Mouse (Mus musculus) liver, embryonic 14.5 days (tissue): ENCODE data around the gene Ift140. TPM values are rescaled to one million over a fixed set of nuclear protein-coding genes. Genes with fewer than 3 reads are reported as not detected.
A peak's percentile ranks its signal among the peaks of the same experiment; 100 is the strongest.

ENCODE experiments used
- ATAC-seq: fragments of 200-750 bp; cut with Nextera tagmentation; 2 replicates; pipeline ENCODE4 v1.8.0; 2017; ENCODE audit warnings: moderate number of reproducible peaks, mild to moderate bottlenecking, moderate library complexity; ENCODE audit not compliant: insufficient read depth
- DNase-seq, 3 experiments: peaks; one replicate each; pipeline ENCODE4 v3.0.0-alpha.2; 2012 to 2013; ENCODE audit warnings: low read depth in 3 of 3, low spot score in 3 of 3
- H3K27ac ChIP-seq: fragments of 300-500 bp; sonication (generic); 2 replicates; pipeline ENCODE4 v1.5.1; 2014; ENCODE audit warnings: moderate library complexity, mild to moderate bottlenecking, control low read depth, inconsistent platforms
- H3K27me3 ChIP-seq: fragments of 300-500 bp; sonication (generic); 2 replicates; pipeline ENCODE4 v1.6.1; 2014; ENCODE audit warnings: mild to moderate bottlenecking, low read length, moderate library complexity; ENCODE audit not compliant: control insufficient read depth, insufficient read depth
- H3K36me3 ChIP-seq: fragments of 300-500 bp; sonication (generic); replicated peaks from 2 replicates; pipeline ENCODE4 v1.6.1; 2014; ENCODE audit warnings: low read depth; ENCODE audit not compliant: control insufficient read depth, insufficient read depth
- H3K4me1 ChIP-seq, 2 experiments: fragments of 200-500 bp in 1 of 2; fragments of 300-500 bp in 1 of 2; sonication (generic) in 1 of 2; replicated peaks; 2 replicates each; pipeline ENCODE4 v1.6.1; 2012 to 2014; ENCODE audit warnings: antibody characterized with exemption in 1 of 2, inconsistent platforms in 1 of 2, low read length in 1 of 2; ENCODE audit not compliant: control insufficient read depth in 2 of 2, insufficient read depth in 2 of 2
- H3K4me2 ChIP-seq: fragments of 300-500 bp; sonication (generic); 2 replicates; pipeline ENCODE4 v1.6.1; 2014; ENCODE audit warnings: low read depth, mild to moderate bottlenecking, control low read depth, moderate library complexity
- H3K4me3 ChIP-seq, 2 experiments: fragments of 200-500 bp in 1 of 2; fragments of 300-500 bp in 1 of 2; sonication (generic) in 1 of 2; 2 replicates each; pipeline ENCODE4 v1.5.1; 2012 to 2014; ENCODE audit warnings: low read depth in 2 of 2, low read length in 2 of 2, mild to moderate bottlenecking in 2 of 2, control low read depth in 1 of 2, inconsistent platforms in 1 of 2, moderate library complexity in 1 of 2; ENCODE audit not compliant: insufficient read depth in 1 of 2
- H3K9ac ChIP-seq: fragments of 300-500 bp; sonication (generic); replicated peaks from 2 replicates; pipeline ENCODE4 v1.6.1; 2014; ENCODE audit warnings: mild to moderate bottlenecking, control low read depth, moderate library complexity
- H3K9me3 ChIP-seq: fragments of 300-500 bp; sonication (generic); 2 replicates; pipeline ENCODE4 v1.6.1; 2016; ENCODE audit warnings: low read length, mixed read lengths; ENCODE audit not compliant: control insufficient read depth
- CTCF ChIP-seq: IDR thresholded peaks from 2 replicates; pipeline ENCODE4 v1.5.1; 2016; ENCODE audit warnings: antibody characterized with exemption, low read depth, control low read depth
- EP300 ChIP-seq: IDR thresholded peaks from 2 replicates; pipeline ENCODE4 v1.6.1; 2016; ENCODE audit warnings: antibody characterized with exemption, low read depth
- WGBS: fragments of 180-500 bp; shearing (Covaris S2); extraction: QIAGEN DNeasy Blood & Tissue Kit; methylation state at CpG from one replicate; pipeline ENCODE4 v1.1.7; 2014; ENCODE audit not compliant: insufficient replicate concordance; 5-methylcytosine and 5-hydroxymethylcytosine counted together
- polyA plus RNA-seq, 2 experiments: library from polyadenylated mRNA; depleted of rRNA in 1 of 2; stranded (reverse) in 1 of 2; unstranded in 1 of 2; fragments of >200 nt; fragmentation: Nextera tagmentation in 1 of 2; extraction: Ambion mirVana in 1 of 2; gene quantifications; 2 replicates each; pipeline versions ENCODE4 v1.2.1 to v1.2.3; 2012 to 2014

Gene Ift140
- polyA plus RNA-seq, 2 experiments = 61.2 to 124 TPM

DNA sequence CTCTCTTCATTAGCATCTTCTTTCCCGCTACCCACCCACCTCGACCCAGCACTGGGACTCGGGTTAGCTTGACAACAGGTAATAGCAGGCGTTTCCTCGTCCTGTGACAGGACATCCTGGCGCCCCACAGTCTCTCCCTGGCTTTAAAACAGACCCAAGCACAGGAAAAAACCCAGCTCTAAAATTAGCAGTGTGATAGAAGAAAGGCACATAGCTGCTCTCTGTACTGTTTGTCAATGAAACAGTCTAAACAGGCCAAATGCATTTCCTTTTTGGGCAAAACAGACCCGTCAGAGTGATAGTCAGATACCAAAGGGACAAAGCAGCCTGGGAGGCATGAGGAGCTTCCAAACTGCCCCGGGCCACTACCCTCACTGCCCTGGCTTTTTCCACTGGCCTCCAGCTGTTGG, 51.6 kb downstream of the Ift140 start:
- no peaks in the 10 kb centered on the region for H3K27me3 ChIP-seq
- no peak overlapping the region for H3K9ac ChIP-seq
- H3K9me3 ChIP-seq = no peaks in the 10 kb centered on the region
- no peak overlapping the region for H3K27ac ChIP-seq
- 28% methylated on average over 8 of the region's 8 CpGs for WGBS
- DNase-seq (no peak), ATAC-seq (no peak)
- peaks cover 9 to 14% of the 10 kb centered on the region in 2 experiments for H3K4me1 ChIP-seq
- TF ChIP-seq CTCF (no peak), EP300 (no peak)
- no peak overlapping the region for H3K4me2 ChIP-seq
- no peak overlapping the region for H3K4me3 ChIP-seq
- no peaks in the 10 kb centered on the region for H3K36me3 ChIP-seq

DNA sequence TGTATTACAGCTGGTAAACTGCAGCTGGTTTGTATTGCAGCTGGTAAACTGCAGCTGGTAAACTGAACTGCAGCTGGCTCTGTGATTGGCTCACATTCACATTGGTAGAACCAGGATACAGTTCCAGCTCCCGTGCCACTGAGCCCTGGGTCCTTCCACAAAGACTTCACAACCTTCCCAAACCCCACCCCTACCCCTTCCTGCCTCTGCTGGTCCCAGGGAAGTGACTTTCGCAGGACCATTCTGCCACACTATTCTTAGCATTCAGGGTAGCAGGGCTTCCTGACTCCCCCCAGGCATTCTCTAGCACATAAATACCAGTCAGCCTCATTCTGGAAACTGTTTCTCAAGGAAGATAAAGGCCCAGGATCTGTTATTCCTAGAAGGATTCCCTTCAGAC, 52.8 kb downstream of the Ift140 start:
- H3K9ac ChIP-seq = no peak overlapping the region
- 39% methylated on average over 2 of the region's 2 CpGs for WGBS
- peaks cover 9 to 14% of the 10 kb centered on the region in 2 experiments for H3K4me1 ChIP-seq
- no peak overlapping the region for H3K4me3 ChIP-seq
- H3K4me2 ChIP-seq = no peak overlapping the region
- H3K36me3 ChIP-seq = no peaks in the 10 kb centered on the region
- no peaks in the 10 kb centered on the region for H3K9me3 ChIP-seq
- ATAC-seq (no peak), DNase-seq (no peak)
- no peak for TF ChIP-seq EP300
- no peak for TF ChIP-seq CTCF
- no peak overlapping the region for H3K27ac ChIP-seq
- no peaks in the 10 kb centered on the region for H3K27me3 ChIP-seq

DNA sequence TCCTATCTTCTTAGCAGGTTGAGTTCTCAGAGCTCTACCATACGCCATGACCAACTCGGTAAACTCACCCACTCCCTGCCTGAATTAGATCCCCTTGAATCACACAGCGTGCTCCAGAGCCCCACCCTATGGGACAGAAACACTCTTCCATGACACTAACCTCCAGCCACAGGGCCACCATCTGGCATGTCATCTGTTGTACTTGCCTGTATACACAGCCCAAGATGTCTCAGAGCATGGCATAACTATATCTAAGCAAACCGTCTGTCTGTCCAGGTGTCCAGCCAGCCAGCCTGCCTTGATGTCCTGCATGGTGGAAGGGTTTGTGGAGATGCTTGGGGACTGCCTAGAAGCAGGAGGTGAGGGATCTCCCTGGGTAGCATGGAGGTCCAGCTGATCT, 61.0 kb downstream of the Ift140 start:
- no peak overlapping the region for H3K4me2 ChIP-seq
- H3K36me3 ChIP-seq = no peaks in the 10 kb centered on the region
- no peaks in the 10 kb centered on the region for H3K9me3 ChIP-seq
- no peak overlapping the region for H3K4me3 ChIP-seq
- H3K9ac ChIP-seq = no peak overlapping the region
- no peak overlapping the region for H3K27ac ChIP-seq
- WGBS = 80% methylated on average over 4 of the region's 4 CpGs
- TF ChIP-seq CTCF = no peak
- TF ChIP-seq EP300 = no peak
- DNase-seq (no peak), ATAC-seq (no peak)
- no peaks in the 10 kb centered on the region for H3K27me3 ChIP-seq
- peaks cover 0 to 2% of the 10 kb centered on the region in 2 experiments; a peak in 1 of 4 replicates for H3K4me1 ChIP-seq

DNA sequence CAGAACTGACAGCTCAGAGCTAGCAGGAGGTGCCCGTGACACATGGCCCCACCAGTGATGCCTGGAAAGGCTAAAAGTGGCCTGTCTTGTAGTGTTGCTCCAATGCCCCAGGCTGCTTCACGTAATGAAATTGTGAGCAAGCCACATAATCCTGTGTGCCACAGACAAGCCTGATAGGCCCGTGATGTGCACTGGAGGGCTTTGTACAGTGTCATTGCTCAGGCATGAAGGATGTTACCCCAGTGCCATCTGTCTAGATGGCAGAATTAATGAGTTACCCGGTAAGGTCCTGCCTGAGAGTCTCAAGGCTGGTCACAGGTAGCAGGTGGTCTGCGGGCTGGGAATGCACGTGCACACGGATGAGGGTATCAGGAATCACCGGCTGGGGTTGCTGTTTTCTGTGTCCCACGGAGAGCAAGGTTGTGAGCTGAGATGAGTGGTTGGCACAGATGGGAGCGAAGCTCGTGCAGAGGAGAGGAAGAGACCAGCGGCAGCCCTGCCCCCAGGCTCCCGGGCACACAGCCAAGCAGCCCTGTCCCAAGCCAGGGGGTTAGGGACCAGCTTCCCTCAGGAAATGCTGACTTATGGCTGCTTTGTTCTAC, 62.0 kb downstream of the Ift140 start:
- no peak for TF ChIP-seq EP300
- no peak for TF ChIP-seq CTCF
- Histone ChIP-seq H3K27ac (no peak overlapping the region), H3K4me1 (peaks cover 0 to 2% of the 10 kb centered on the region in 2 experiments; a peak in 1 of 4 replicates), H3K4me2 (0 out of 2 replicates have a peak overlapping the region, but pooled peaks have one; percentile 8), H3K36me3 (no peaks in the 10 kb centered on the region), H3K9ac (no peak overlapping the region), H3K4me3 (no peak overlapping the region), H3K9me3 (no peaks in the 10 kb centered on the region), H3K27me3 (no peaks in the 10 kb centered on the region)
- DNase-seq (no peak), ATAC-seq (no peak)
- 69% methylated on average over 13 of the region's 13 CpGs for WGBS

DNA sequence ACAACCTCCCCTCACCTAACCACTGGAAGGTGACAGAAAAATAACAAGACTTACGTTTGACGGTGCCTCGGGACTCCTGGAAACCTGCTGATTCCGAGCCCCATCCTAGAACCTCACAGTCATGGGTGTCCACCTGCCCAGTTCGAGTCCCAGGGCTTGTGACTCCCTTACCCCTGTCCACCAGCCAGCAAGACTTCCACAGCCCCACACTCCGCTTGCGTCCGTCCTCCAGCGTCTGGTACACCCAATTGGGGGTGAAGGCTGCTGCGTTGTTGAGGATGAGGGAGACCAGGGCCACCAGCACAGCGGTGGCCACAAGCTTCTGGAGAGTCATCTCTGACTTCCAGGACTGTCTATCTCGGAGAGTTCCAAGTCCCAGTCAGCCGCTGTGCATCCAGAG, 64.3 kb downstream of the Ift140 start:
- TF ChIP-seq CTCF (no peak), EP300 (no peak)
- H3K4me3 ChIP-seq = peak overlapping the region; percentile 4 to 19
- H3K4me2 ChIP-seq = no peak overlapping the region

More for the DNA sequence above, 64.3 kb downstream of the Ift140 start:
- peaks cover 0 to 4% of the 10 kb centered on the region in 2 experiments; a peak in 2 of 4 replicates for H3K4me1 ChIP-seq
- H3K27ac ChIP-seq = no peak overlapping the region
- no peak overlapping the region for H3K9ac ChIP-seq
- DNase-seq (no peak), ATAC-seq (no peak)
- H3K36me3 ChIP-seq = no peaks in the 10 kb centered on the region
- H3K9me3 ChIP-seq = no peaks in the 10 kb centered on the region
- WGBS = 82% methylated on average over 13 of the region's 13 CpGs
- no peaks in the 10 kb centered on the region for H3K27me3 ChIP-seq
